Mouse (Mus musculus) stomach, postnatal 0 days (tissue): ENCODE results near the gene Klhdc9. TPM values are rescaled to one million over a fixed set of nuclear protein-coding genes. Genes with fewer than 3 reads are reported as not detected.

ENCODE experiments used
- ATAC-seq: fragments of 200-750 bp; cut with Nextera tagmentation; 2 replicates; pipeline ENCODE4 v1.8.0; 2017; ENCODE audit not compliant: low FRiP score, low TSS enrichment
- DNase-seq: peaks from one replicate; pipeline ENCODE4 v3.0.0-alpha.2; 2016; ENCODE audit warnings: low spot score
- H3K27ac ChIP-seq: fragments of 300-500 bp; sonication (generic); replicated peaks from 2 replicates; pipeline ENCODE4 v1.5.1; 2014; ENCODE audit warnings: mild to moderate bottlenecking, control low read depth
- H3K27me3 ChIP-seq: fragments of 300-500 bp; sonication (generic); 2 replicates; pipeline ENCODE4 v1.6.1; 2014; ENCODE audit warnings: low read length; ENCODE audit not compliant: control insufficient read depth, insufficient read depth
- H3K36me3 ChIP-seq: fragments of 300-500 bp; sonication (generic); 2 replicates; pipeline ENCODE4 v1.6.1; 2014; ENCODE audit warnings: low read length, mixed read lengths; ENCODE audit not compliant: control insufficient read depth, insufficient read depth
- H3K4me1 ChIP-seq: fragments of 300-500 bp; sonication (generic); replicated peaks from 2 replicates; pipeline ENCODE4 v1.6.1; 2014; ENCODE audit warnings: antibody characterized with exemption; ENCODE audit not compliant: control insufficient read depth, insufficient read depth
- H3K4me2 ChIP-seq: fragments of 300-500 bp; sonication (generic); replicated peaks from 2 replicates; pipeline ENCODE4 v1.6.1; 2014; ENCODE audit warnings: low read depth, mild to moderate bottlenecking, control low read depth, moderate library complexity
- H3K4me3 ChIP-seq: fragments of 300-500 bp; sonication (generic); 2 replicates; pipeline ENCODE4 v1.5.1; 2014; ENCODE audit warnings: low read depth, low read length, control low read depth
- H3K9ac ChIP-seq: fragments of 300-500 bp; sonication (generic); 2 replicates; pipeline ENCODE4 v1.6.1; 2014; ENCODE audit warnings: mild to moderate bottlenecking, low read length, control low read depth, mixed read lengths
- H3K9me3 ChIP-seq: fragments of 300-500 bp; sonication (generic); 2 replicates; pipeline ENCODE4 v1.6.1; 2016; ENCODE audit warnings: low read length; ENCODE audit not compliant: control insufficient read depth
- CTCF ChIP-seq: IDR thresholded peaks from 2 replicates; pipeline ENCODE4 v1.5.1; 2016; ENCODE audit warnings: antibody characterized with exemption, low read depth, mild to moderate bottlenecking, moderate library complexity
- EP300 ChIP-seq: optimal IDR thresholded peaks from 2 replicates; pipeline ENCODE3; 2016; ENCODE audit warnings: antibody characterized with exemption
- WGBS: fragments of 180-500 bp; shearing (Covaris S2); extraction: QIAGEN DNeasy Blood & Tissue Kit; methylation state at CpG from one replicate; pipeline ENCODE4 v1.1.7; 2014; 5-methylcytosine and 5-hydroxymethylcytosine counted together
- polyA plus RNA-seq: library from polyadenylated mRNA; unstranded; fragments of >200 nt; fragmentation: Nextera tagmentation; extraction: Ambion mirVana; gene quantifications from 2 replicates; pipeline ENCODE4 v1.2.1, GENCODE M21; 2015

Klhdc9 gene
- polyA plus RNA-seq, 1 experiment from 2014 or later = 0.86 TPM

- 67% methylated on average over 9 of the region's 9 CpGs for WGBS
- H3K36me3 ChIP-seq = peaks cover 13% of the 10 kb centered on the region
- peak overlapping the region; percentile 77 for H3K27ac ChIP-seq
These were observed 15.9 kb downstream of the Klhdc9 start for GRCm38 (mm10) chr1:171344715-171345114.

GRCm38 (mm10) chr1:171343922-171344677 lies 16.5 kb downstream of the Klhdc9 start:
- DNase-seq = peak; percentile 76
- Histone ChIP-seq H3K9ac (no peak overlapping the region), H3K27ac (no peak overlapping the region), H3K36me3 (peaks cover 14% of the 10 kb centered on the region), H3K9me3 (no peaks in the 10 kb centered on the region), H3K27me3 (no peaks in the 10 kb centered on the region), H3K4me3 (no peak overlapping the region), H3K4me1 (no peaks in the 10 kb centered on the region), H3K4me2 (peak overlapping the region; percentile 83; the same call in 1 of the 2 replicates)
- no peak for TF ChIP-seq EP300
- peak; percentile 31; the same call in 1 of the 2 replicates for TF ChIP-seq CTCF
- ATAC-seq = peak; percentile 37
- WGBS = 77% methylated on average over 8 of the region's 9 CpGs

More at GRCm38 (mm10) chr1:171344715-171345114, 15.9 kb downstream of the Klhdc9 start:
- ATAC-seq = peak; percentile 9; the same call in 1 of the 2 replicates
- Histone ChIP-seq H3K9ac (peak overlapping the region; percentile 75), H3K27me3 (no peaks in the 10 kb centered on the region), H3K4me3 (peak overlapping the region; percentile 94), H3K9me3 (no peaks in the 10 kb centered on the region), H3K4me1 (no peaks in the 10 kb centered on the region), H3K4me2 (peak overlapping the region; percentile 83)
- TF ChIP-seq EP300 (no peak), CTCF (no peak)
- DNase-seq = no peak

GRCm38 (mm10) chr1:171342262-171343207 lies 18.1 kb downstream of the Klhdc9 start:
- no peak for TF ChIP-seq EP300
- TF ChIP-seq CTCF = no peak
- ATAC-seq = peak; percentile 66
- Histone ChIP-seq H3K27ac (0 out of 2 replicates have a peak overlapping the region, but pooled peaks have one; percentile 18), H3K9ac (no peak overlapping the region), H3K36me3 (peaks cover 18% of the 10 kb centered on the region), H3K4me1 (no peaks in the 10 kb centered on the region), H3K4me2 (no peak overlapping the region), H3K4me3 (no peak overlapping the region), H3K9me3 (no peaks in the 10 kb centered on the region), H3K27me3 (no peaks in the 10 kb centered on the region)
- WGBS = 78% methylated on average over 16 of the region's 16 CpGs
- peak; percentile 45 for DNase-seq

GRCm38 (mm10) chr1:171330216-171330560 lies 30.4 kb downstream of the Klhdc9 start:
- Histone ChIP-seq H3K27me3 (no peaks in the 10 kb centered on the region), H3K36me3 (no peaks in the 10 kb centered on the region; the same call in 1 of the 2 replicates), H3K4me2 (peak overlapping the region; percentile 84), H3K9ac (peak overlapping the region; percentile 93), H3K4me1 (0 out of 2 replicates have a peak, but pooled peaks cover 4% of the 10 kb centered on the region), H3K4me3 (peak overlapping the region; percentile 88), H3K27ac (peak overlapping the region; percentile 99), H3K9me3 (no peaks in the 10 kb centered on the region)
- peak; percentile 4; the same call in 1 of the 2 replicates for ATAC-seq
- 0% methylated on average over 4 of the region's 4 CpGs for WGBS
- no peak for TF ChIP-seq CTCF
- TF ChIP-seq EP300 = no peak
- no peak for DNase-seq

- H3K4me1 ChIP-seq = 0 out of 2 replicates have a peak, but pooled peaks cover 4% of the 10 kb centered on the region
- peak overlapping the region; percentile 84 for H3K4me2 ChIP-seq
- DNase-seq = no peak
- no peaks in the 10 kb centered on the region for H3K27me3 ChIP-seq
- H3K36me3 ChIP-seq = no peaks in the 10 kb centered on the region; the same call in 1 of the 2 replicates
- H3K9ac ChIP-seq = peak overlapping the region; percentile 93
- ATAC-seq = peak; percentile 84
- peak overlapping the region; percentile 99 for H3K27ac ChIP-seq
- peak overlapping the region; percentile 88 for H3K4me3 ChIP-seq
- TF ChIP-seq CTCF (no peak), EP300 (no peak)
- 1% methylated on average over 49 of the region's 61 CpGs for WGBS
- no peaks in the 10 kb centered on the region for H3K9me3 ChIP-seq
These were observed 31.0 kb downstream of the Klhdc9 start for GRCm38 (mm10) chr1:171329433-171330215.
